Mouse (Mus musculus) spleen, postnatal 36 days (tissue): Measurements from ENCODE around the gene Ntrk1.
A peak's percentile ranks its signal among the peaks of the same experiment; 100 is the strongest.

ENCODE experiments used
- DNase-seq, 2 experiments: peaks; one replicate each; pipeline ENCODE4 v3.0.0; 2022; ENCODE audit warnings: low spot score in 2 of 2, mixed read lengths in 1 of 2

Ntrk1 gene

DNA sequence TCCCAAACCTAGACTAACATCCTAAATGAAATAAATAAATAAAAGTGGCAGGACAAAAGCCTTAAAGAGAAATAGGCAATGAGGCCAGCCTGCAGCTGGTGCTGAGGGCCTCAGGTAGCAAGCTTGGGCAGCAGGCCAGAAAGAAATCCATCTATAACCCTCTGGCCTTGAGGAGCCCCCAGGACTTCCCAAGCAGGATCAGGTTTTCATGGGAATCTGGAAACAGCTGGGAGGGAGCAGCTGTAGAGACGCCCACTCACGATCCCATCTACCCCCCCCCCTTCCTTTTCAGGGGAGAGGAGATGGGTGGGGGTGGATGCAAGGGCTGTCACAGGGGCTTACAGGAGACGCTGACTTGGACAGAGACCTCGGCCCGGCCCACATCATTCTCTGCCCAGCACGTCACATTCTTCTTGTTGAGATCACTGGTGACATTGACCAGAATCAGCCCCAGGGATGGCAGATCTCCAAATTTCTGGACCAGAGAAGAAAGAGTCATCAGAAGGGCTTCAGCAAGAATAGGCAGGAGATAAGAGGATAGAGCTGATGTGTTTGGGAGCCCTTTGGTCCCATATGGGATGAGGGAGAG is 9.2 kb downstream of the Ntrk1 start:
- no peak for DNase-seq

DNA sequence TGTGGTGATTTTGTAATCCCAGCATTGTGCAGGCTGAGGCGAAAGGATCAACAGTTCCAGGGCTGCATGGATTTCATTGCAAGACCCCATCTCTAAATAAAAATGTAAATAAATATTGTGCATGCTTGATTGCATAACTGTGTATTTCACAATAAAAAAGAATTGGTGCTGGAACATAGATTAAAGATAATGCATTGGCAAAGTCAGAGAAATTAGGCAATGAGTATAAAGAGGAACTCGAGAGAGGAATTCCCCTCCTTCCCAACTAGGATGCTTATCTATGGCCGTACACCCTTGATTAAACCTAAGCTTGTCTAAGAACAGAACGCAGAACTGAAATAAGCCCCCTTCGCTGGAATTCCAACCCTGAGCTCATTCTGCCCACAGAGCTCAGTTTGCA is 9.8 kb downstream of the Ntrk1 start:
- no peak for DNase-seq

DNA sequence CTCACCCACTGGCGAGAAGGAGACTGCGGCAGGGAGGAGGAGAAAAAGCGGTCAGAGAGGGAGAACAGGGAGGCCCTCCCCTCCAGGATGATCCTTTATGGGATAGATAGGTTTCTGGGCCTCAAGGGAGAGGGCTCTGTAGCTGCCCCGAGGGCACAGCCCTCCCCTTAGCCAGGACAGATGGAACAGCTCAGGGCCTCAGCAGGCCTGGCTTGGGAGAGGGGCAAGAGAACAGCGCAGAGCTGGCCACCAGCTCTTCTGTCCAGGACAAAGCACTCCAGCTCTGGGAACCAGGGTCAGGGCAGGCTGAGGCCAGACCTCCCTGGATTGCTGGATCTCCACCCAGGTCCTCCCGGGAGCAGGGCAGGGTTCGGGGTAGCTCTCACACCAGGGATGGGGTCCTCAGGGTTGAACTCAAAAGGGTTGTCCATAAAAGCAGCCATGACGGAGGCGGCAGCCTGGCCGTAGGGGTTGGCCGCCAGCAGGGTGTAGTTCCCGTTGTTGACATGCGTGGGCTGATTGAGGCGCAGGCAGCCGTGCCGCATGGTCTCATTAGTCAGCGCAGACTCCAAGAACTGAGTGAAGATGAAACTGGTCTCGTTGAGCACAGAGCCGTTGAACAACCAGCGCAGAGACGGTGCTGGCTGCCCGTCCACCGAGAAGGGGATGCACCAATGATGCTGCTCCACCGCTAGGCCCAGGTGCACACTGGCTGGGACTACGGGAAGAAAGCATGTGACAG is 11.5 kb downstream of the Ntrk1 start:
- DNase-seq: no peak

DNA sequence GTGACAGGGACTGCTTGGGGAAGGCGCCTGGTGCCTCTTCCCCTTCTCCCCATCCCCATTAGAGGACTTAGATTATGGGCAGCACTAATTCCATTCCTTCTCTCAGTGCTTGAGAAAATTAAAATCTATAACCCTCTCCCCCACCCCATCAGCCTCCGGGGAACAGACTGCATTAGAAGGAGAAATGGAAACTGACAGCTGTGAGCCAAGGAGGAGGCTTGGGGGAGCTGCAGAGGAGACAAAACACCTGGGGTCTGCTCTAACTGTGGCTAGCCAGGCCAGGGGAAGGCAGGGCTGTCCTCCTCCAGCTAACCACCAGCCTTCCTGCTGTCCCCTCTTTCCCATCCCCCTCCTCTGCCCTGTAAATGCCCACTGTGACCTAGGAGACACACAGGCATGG is 15.9 kb downstream of the Ntrk1 start:
- no peak for DNase-seq

DNA sequence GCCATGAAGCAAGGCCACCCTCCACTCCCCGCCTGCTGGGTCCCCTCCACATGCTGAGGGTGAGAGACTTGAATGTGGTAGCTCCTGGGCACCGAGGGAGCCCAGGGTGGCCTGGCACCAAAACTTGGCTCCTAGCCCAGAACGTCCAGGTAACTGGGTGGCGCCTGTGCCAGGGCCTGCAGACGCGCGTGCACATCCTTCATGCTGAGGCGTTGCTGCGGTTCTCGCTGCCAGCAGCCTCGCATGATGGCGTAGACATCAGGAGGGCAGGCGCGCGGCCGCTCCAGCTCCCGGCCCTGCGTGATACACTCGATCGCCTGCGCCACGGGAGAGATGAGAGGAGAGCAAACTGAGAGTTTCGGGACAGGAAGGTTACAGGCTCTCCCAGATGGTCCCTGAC is 16.7 kb downstream of the Ntrk1 start:
- no peak for DNase-seq

DNA sequence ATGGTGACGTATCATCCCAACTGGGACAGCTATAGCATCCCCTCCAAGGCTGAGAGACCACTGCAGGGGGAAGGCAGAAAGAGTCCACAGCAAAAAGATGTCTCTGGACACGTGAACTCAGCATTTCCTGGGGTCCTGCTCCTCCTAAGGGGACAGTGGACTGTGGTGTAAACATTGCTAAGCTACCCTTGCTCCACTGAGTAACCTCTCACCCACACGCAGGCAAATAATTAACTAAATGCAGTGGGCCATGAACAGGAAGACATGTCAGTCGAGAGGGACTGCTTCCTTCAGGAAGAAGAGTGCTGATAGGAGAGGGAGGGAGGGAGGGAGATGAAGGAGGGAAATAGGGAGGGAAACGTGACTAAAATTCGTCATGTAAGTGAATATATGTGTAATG is 23.9 kb downstream of the Ntrk1 start:
- no peak for DNase-seq

DNA sequence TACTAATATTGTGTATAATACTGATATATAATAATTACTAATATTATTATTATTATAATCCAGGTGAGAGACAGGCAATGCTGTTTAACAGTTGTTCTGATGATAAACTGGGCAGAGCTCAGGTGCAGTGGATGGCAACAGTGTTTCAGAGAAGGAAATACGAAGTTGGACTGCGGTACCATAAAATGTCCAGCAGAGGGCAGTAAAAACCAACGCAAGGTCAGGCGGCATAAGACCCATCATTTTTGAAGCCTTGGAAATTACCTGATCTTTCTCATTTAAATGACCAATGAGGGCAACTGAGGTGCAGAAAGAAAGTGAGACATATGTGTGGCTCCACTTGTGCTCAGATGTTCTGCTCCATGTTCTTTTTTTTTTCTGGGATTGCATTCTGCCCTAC is 24.7 kb downstream of the Ntrk1 start:
- DNase-seq: peak in 1 of 2 experiments; percentile 41

DNA sequence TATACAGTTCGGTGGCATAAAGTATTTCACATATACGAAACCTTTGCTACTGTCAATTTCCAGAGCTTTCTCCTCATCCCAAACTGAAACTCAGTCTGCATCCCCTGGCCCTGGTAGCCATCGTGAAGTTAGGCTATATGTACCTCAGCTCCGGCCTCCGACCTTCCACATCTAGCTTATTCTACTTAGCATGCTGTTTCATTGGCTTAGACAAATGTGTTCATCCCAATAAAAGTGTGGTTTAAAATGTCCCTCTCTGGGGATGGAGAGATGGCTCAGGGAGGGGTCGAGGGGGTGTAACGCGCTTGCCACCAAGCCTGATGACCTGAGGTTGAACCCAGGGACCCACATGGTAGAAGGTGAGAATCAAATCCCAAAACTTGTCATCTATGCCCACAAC is 25.5 kb downstream of the Ntrk1 start:
- no peak for DNase-seq

DNA sequence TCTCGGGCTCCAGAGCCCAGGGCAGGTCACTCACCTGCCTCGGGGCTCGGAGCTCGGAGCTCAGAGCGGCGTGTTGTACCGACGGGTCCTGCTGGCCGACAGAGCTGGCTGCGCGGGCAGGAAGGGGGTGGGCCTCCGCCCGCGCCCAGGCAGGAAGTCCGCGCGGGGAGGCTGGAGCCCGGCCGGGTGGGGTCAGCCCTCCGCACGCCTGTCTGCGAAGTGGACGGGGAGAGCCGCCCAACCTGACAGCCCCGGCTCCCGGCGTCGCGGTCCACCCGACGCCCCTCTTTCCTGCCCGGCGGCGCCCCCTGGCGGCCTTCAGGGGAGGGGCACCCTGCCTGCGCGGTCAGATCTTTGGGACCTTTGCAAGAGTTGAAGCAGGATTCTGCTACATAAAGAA is 26.1 kb downstream of the Ntrk1 start:
- DNase-seq: peak; percentile 72 to 73

DNA sequence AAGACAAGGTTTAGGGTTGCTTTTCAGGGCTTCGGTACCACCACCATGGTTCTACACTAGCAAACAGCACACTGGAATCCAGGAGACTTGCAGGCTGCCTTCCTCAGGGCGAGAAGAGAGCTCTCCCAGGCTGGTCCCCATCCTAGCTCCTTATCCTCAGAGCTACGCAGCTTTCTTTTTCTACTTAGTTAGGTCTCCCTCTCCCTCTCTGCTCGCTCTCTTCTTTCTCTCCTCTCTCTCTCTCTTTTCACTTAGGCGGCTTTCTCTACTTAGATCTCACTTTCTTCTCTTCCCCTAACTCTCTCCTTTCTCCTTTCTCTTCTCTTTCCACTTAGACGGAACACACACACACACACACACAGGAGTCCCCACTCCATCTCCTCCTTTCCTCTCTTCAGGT is 26.5 kb downstream of the Ntrk1 start:
- DNase-seq: no peak

DNA sequence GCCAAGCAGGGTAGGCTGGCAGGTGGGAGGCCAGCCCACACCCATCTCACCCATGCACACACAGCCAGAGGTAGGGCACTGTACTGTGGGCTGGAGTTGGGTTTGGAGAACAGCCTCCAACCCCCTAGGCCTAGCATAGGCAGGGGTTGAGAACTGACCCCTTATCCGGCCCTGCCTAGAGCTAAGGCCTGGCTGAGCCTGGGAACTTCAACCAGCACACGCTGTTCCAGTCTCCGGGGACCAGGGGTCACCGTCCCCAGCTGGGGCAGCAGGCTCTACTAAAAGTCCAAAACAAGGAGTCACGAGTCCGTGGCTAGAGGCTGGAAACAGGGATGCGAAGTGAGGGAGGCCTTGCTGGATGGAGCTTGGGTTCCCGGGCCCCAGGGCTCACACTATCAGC is 27.2 kb downstream of the Ntrk1 start:
- DNase-seq: no peak

DNA sequence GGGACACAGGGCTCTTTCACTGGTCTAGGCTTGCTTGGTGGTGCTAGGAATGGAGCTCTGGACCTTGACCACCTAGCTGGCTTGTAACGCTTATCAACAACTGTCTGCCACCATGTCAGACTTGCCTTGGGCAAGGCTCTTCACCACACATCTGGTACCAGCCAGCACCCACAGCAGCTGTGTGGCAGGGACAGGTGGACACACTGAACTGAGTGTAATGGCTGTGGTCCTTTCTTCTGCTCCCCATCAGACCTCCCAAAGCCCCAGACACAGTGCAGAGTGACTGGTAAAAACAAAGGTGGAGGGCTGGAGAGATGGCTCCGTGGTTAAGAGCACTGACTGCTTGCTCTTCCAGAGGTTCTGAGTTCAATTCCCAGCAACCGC is 28.7 kb downstream of the Ntrk1 start:
- DNase-seq: no peak

DNA sequence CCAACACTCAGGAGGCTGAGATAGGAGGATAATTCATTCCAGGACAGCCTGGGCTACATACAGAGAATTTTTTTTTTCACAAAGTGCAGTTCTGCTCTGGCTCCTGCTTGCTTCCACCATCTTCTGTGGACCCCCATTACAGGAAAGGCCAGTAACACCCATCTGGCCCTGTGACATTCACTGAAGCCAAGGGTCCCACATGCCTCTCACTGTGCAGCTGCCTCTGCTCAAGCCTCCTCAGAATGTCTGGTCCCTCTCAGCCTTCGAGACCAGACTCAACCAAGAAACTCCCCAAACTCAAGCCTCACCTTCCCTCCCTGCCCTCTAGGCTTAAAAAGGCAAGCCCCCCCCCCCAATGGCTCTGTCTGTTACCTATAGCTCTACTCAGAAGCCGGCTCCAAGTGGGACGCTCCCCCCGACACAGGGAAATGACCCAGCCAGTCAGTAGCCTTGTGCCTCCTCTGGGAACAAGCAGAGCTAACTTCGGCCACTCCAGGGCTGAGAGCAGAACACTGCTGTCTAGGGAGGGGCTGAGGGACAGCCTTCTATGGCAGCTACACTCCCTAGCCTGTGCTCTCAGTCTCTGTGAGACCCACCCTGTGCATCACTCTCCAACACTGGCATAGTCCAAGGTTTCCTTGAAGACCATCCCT is 29.2 kb downstream of the Ntrk1 start:
- no peak for DNase-seq

DNA sequence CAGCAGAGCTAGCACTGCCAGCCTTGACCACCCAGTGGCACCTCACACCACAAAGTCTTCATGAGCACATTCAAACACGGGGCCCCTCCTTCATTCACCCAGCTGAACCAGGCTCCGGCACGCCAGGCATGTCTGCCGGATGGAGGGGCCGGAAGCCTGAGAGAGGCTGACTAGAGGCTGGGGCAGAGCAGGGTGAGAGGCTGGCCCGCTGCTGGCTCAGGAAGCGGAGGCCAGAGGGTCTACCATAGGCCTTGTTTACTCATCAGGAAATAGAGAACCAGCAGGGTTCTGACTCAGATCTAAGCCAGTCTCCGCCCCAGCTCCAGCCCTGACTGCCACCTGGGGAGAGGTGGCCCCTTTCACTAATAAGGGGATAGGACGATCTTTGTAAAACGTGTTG is 29.9 kb downstream of the Ntrk1 start:
- peak; percentile 79 to 82 for DNase-seq

DNA sequence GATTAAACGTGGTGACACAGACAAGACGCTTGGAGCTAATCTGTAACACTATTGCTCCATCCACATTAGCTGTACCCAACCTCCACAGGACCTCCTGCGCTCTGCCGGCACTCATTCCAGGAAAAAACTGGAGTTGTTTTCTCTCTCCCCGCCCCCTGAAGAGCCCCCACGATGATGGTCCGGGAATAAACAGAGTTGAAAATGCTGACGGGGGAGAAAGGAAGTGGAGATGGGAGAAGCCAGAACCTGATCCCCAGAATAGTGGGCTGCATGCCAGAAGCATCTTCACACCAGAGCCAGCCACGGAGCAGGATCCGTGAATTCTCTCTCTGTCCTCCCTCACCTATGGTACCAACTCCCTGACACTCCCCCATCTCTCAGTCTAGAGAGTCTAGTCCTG is 30.5 kb downstream of the Ntrk1 start:
- no peak for DNase-seq

DNA sequence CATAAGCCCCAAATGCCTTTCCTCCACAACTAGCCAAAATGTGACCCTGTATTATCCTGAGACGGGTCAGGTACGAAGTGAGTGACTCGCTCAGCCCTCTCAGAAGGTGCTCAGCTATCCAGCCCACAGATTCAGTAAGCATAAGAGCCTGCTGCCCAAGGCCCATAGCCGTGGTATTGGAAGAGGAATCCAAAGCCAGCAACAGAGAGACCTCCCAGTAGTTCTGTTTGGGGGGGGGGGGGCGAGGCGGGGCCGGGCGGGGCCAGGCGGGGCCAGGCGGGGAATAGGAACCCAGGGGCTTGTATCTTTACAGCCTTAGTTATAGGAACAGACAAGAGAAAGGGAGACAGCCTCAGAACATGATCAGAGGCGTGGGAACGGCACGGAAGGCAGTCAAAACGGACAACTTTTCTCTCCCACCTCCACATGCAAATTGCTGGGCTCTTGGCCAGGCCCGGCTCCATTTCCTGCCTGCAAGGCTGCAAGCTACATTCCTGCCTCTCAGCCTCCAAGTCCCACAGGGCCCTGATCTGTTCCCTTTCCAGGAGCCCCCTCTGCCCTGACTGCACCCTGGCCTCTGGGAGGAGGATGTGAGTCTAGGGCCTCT is 31.2 kb downstream of the Ntrk1 start:
- peak; percentile 26 to 29 for DNase-seq

DNA sequence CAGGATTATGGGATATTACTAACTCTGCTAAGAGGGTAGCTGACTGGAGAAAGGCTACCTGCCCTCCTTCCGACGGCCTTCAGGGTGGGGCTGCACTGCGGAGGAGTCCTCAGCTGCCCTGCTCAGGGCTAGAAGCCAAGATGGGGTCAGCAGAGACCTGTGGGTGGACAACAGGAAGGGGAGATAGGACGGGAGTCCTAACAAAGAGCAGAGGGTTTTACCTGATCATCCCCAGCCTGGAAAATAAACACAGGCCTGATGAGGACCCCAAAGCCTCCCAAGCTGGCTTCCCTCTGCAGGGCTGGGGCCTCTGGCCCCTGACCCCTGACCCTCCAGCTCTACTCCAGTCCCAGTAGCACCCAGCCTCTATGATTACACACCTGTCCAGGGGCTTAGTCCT is 31.8 kb downstream of the Ntrk1 start:
- no peak for DNase-seq

DNA sequence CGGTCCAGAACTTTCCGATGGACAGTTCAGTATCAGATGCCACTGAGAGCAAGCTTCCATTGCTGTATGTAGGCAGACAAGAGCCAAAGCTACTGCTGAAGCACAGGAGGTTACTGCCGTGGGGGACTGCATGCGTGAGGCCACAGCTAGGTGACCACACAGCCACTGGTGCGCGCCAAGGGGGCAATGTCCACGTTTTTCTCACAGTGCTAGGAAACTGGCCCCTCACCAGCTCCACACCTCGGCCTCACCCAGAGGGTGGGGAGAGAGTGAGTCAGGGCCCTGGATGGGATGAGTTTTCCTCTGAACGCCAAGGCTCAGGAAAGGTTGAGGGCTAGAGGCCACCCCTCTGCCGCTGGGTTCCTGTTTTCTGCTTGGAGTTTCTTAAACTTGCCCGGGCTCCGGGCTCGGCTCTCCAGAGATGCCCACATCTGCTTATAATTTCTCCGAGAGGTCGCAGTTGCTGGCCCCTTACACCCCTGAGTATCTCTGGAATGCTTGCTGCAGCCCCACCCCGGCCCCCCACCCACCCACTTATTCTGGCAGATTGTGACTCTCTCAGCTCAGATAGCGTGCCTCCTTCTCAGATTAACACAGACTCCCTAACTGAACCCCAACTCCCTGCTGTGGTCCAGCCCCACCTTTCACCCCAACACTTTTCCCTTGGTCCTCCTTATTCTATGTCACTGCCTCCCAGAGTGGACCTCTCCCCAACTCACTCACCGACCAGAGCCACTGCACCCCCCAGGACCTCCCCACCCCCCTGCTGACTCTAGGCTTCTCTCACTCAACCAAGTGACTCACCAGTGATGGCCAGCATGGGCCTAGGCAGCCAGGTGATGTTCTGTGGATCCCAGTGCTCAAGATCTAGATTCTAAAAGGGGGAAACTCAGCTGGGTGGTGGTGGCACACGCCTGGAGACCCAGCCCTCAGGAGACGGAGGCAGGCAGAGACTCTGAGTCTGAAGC is 33.3 kb downstream of the Ntrk1 start:
- no peak for DNase-seq

DNA sequence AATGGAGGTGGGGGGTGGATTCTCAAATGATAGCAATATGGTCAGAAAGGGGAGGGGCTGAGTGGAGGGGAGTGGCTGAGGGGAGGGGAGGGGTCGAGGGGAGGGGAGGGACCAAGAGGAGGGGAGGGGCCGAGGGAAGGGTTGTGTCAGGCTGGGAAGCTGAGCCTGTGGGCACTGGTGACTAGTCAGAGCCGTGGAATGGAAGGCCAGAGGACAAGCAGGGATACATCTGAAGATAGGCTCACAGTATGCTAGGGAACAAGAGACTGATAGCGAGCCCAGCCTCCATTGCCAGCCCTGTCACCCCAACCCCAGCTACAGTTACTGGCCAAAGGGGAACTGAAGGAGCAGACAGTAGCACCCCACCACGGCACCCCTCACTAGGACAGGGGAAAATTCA is 36.3 kb downstream of the Ntrk1 start:
- no peak for DNase-seq

DNA sequence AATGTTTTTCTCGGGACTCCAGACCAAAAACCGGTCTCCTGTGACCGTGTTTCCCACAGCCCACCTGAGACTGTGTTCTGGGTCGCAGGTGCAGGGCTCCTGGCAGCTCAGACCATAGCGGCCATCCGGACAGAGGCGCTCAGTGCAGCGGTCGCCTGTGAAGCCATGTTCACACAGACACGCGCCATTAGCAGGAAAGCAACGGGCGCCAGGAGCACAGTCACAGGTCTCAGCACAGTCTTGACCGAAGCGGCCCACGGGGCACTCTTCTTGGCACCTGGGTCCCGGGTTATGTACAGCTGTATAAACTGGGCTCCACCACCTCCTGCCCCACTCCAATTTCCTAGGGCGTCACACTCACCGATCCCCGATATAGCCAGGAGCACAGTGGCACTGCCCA is 38.5 kb downstream of the Ntrk1 start:
- no peak for DNase-seq

DNA sequence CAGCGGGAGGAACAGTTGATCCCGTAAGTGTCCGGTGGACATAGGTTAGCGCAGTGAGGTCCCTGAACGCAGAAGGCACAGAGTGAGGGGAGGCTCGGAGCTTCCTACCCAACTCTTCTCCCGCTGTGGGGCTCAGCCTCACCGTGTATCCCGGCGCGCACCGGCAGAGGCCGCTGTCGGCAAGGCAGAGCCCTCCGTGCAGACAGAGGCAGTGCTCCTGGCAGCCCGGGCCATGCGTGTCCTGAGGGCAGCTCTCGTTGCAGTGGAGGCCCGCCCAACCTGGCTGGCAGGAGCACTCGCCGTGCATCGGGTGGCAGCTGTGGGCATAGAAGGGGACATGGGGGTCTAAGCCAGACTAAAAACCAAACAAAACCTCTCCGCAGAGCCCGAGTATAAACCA is 39.0 kb downstream of the Ntrk1 start:
- peak; percentile 69 to 71 for DNase-seq

DNA sequence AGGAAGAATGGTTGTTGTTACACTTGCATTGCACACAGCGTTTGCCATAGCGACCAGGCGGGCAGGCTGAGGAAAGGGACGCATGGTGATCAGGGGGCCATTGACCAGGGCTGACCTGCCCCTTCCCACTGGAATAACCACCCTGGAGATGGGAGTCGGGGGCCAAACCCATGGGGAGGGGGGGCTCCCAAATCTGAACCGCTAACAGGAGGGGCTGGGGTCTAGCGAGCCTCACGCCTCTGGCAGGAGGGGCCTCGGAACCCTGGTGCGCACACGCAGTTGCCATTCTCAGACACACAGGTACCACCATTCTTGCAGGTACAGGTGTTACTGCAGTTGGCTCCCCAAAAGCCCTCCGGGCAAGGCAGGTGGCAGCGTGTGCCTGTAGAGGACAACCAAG is 41.1 kb downstream of the Ntrk1 start:
- DNase-seq: no peak
